Mouse (Mus musculus) bone marrow, adult 2 months (tissue): ENCODE results near the gene Ercc2. TPM values are rescaled to one million over a fixed set of nuclear protein-coding genes. Genes with fewer than 3 reads are reported as not detected.

Source experiments
- H3K27ac ChIP-seq: fragments of 200-500 bp; 2 replicates; pipeline ENCODE4 v1.5.1; 2012; ENCODE audit warnings: low read depth, mild to moderate bottlenecking, control low read depth, inconsistent platforms, low read length; ENCODE audit not compliant: control insufficient read depth, poor library complexity, insufficient read depth
- H3K4me1 ChIP-seq: fragments of 200-500 bp; 2 replicates; pipeline ENCODE4 v1.6.1; 2011; ENCODE audit warnings: low read length; ENCODE audit not compliant: control insufficient read depth, insufficient read depth
- H3K4me3 ChIP-seq: fragments of 200-500 bp; replicated peaks from 2 replicates; pipeline ENCODE3; 2011; ENCODE audit warnings: mild to moderate bottlenecking, low read depth, low read length, control low read depth; ENCODE audit not compliant: control insufficient read depth
- CTCF ChIP-seq: fragments of 200-500 bp; IDR thresholded peaks from 2 replicates; pipeline ENCODE4 v1.5.1; 2011; ENCODE audit warnings: low read length, control low read depth; ENCODE audit not compliant: control insufficient read depth, insufficient read depth
- POLR2A ChIP-seq: fragments of 200-500 bp; IDR thresholded peaks from 2 replicates; pipeline ENCODE4 v1.6.1; 2011; ENCODE audit warnings: low read depth, mild to moderate bottlenecking, control low read depth, low read length, borderline replicate concordance; ENCODE audit not compliant: control insufficient read depth
- WGBS: fragments of 180-500 bp; shearing (Covaris S2); methylation state at CpG from one replicate; pipeline ENCODE4 v1.1.7; 2018; 5-methylcytosine and 5-hydroxymethylcytosine counted together
- polyA plus RNA-seq: library from polyadenylated mRNA; stranded (reverse); fragments of >200 nt; gene quantifications from 2 replicates; pipeline ENCODE4 v1.2.4, GENCODE M21; 2011; ENCODE audit warnings: low replicate concordance; ENCODE audit not compliant: missing spikeins, insufficient read depth, insufficient read length

Gene Ercc2
- polyA plus RNA-seq, 1 experiment = 31.9 TPM

- no peak overlapping the region for H3K27ac ChIP-seq
- H3K4me3 ChIP-seq = no peak overlapping the region
- WGBS = 9% methylated on average over 16 of the region's 16 CpGs
- TF ChIP-seq CTCF (peak; percentile 86), POLR2A (no peak)
- peaks cover 2% of the 10 kb centered on the region; the same call in 1 of the 2 replicates for H3K4me1 ChIP-seq
Measured at GRCm38 (mm10) chr7:19361720-19362119, 20.1 kb upstream of the Ercc2 start.

- no peak overlapping the region for H3K4me3 ChIP-seq
- no peak for TF ChIP-seq CTCF
- TF ChIP-seq POLR2A = no peak
- 79% methylated on average over 4 of the region's 4 CpGs for WGBS
- H3K4me1 ChIP-seq = peaks cover 2% of the 10 kb centered on the region; the same call in 1 of the 2 replicates
- H3K27ac ChIP-seq = no peak overlapping the region
Measured at GRCm38 (mm10) chr7:19362276-19362675, 19.5 kb upstream of the Ercc2 start.

GRCm38 (mm10) chr7:19363881-19364280, 17.9 kb upstream of the Ercc2 start:
- H3K4me1 ChIP-seq = no peaks in the 10 kb centered on the region
- whole genome bisulfite sequencing = 8% methylated on average over 18 of the region's 18 CpGs
- TF ChIP-seq CTCF = peak; percentile 90
- no peak for TF ChIP-seq POLR2A
- H3K27ac ChIP-seq = no peak overlapping the region
- H3K4me3 ChIP-seq = no peak overlapping the region

GRCm38 (mm10) chr7:19365376-19365775, 16.4 kb upstream of the Ercc2 start:
- WGBS = 65% methylated on average over 4 of the region's 4 CpGs
- Histone ChIP-seq H3K27ac (no peak overlapping the region), H3K4me1 (no peaks in the 10 kb centered on the region), H3K4me3 (no peak overlapping the region)
- TF ChIP-seq CTCF (no peak), POLR2A (no peak)

GRCm38 (mm10) chr7:19368380-19368779, 13.4 kb upstream of the Ercc2 start:
- 49% methylated on average over 16 of the region's 16 CpGs for WGBS
- H3K27ac ChIP-seq = no peak overlapping the region
- no peaks in the 10 kb centered on the region for H3K4me1 ChIP-seq
- no peak overlapping the region for H3K4me3 ChIP-seq
- TF ChIP-seq CTCF (no peak), POLR2A (no peak)

- Histone ChIP-seq H3K27ac (no peak overlapping the region; the same call in 1 of the 2 replicates), H3K4me3 (no peak overlapping the region)
- WGBS = 17% methylated on average over 46 of the region's 46 CpGs
Measured at GRCm38 (mm10) chr7:19369823-19370425, 11.9 kb upstream of the Ercc2 start.

GRCm38 (mm10) chr7:19373367-19373766, 8.4 kb upstream of the Ercc2 start:
- no peak overlapping the region for H3K4me3 ChIP-seq

More at GRCm38 (mm10) chr7:19369823-19370425, 11.9 kb upstream of the Ercc2 start:
- TF ChIP-seq POLR2A = no peak
- TF ChIP-seq CTCF = peak; percentile 73
- H3K4me1 ChIP-seq = no peaks in the 10 kb centered on the region

GRCm38 (mm10) chr7:19375368-19375767, 6.4 kb upstream of the Ercc2 start:
- H3K4me3 ChIP-seq = no peak overlapping the region
- no peak for TF ChIP-seq CTCF
- TF ChIP-seq POLR2A = no peak
- WGBS = 74% methylated on average over 18 of the region's 18 CpGs

More at GRCm38 (mm10) chr7:19373367-19373766, 8.4 kb upstream of the Ercc2 start:
- Histone ChIP-seq H3K4me1 (no peaks in the 10 kb centered on the region), H3K27ac (no peak overlapping the region)
- WGBS = 90% methylated on average over 2 of the region's 2 CpGs
- TF ChIP-seq CTCF = no peak
- TF ChIP-seq POLR2A = no peak

More at GRCm38 (mm10) chr7:19375368-19375767, 6.4 kb upstream of the Ercc2 start:
- no peak overlapping the region for H3K27ac ChIP-seq
- no peaks in the 10 kb centered on the region for H3K4me1 ChIP-seq
